In genomic region chr3:96254683-96255355, GRCm38 (mm10) we compare ENCODE assay signal across 9 mouse cellular contexts. TPM values are rescaled to one million over a fixed set of nuclear protein-coding genes. Genes with fewer than 3 reads are reported as not detected.
A peak's percentile ranks its signal among the peaks of the same experiment; 100 is the strongest.
DNase-seq lines count a peak whose midpoint lies in the region; ATAC-seq and TF ChIP-seq lines count a peak whose summit lies in the region.
"Had no signal": no experiment of that assay in that cellular context is flagged by ENCODE, and none has a peak within 500 bp of the region (broad histone marks: within the 10 kb centered on the region; RNA-seq: fewer than 3 reads in every experiment).

No protein-coding gene starts in this region.

- 56% methylated on average over 10 of the region's 10 CpGs for WGBS in kidney, postnatal 0 days
- WGBS in embryonic facial prominence, embryonic 14.5 days = 37% methylated on average over 10 of the region's 10 CpGs
- 44% methylated on average over 10 of the region's 10 CpGs for WGBS in liver, postnatal 0 days (ENCODE audit: insufficient replicate concordance)

- no peak overlapping the region for H3K4me3 ChIP-seq in kidney, postnatal 0 days (replicated peaks; ENCODE audit: low read depth, low read length)
- no peak overlapping the region for H3K4me3 ChIP-seq in embryonic facial prominence, embryonic 14.5 days (ENCODE audit: low read depth, low read length)
- no peak overlapping the region for H3K4me3 ChIP-seq in liver, postnatal 0 days (ENCODE audit: low read depth, low read length)
- H3K4me3 ChIP-seq in layer of hippocampus, adult 2 months = no peak overlapping the region

- H3K9me3 ChIP-seq in kidney, postnatal 0 days (replicated peaks; ENCODE audit: low read length) = no peaks in the 10 kb centered on the region
- H3K9me3 ChIP-seq in embryonic facial prominence, embryonic 14.5 days (ENCODE audit: control insufficient read depth, low read length) = no peaks in the 10 kb centered on the region
- no peaks in the 10 kb centered on the region for H3K9me3 ChIP-seq in liver, postnatal 0 days (ENCODE audit: low read length)

- TF ChIP-seq CTCF in kidney, postnatal 0 days (IDR thresholded peaks at IDR 0.05; ENCODE audit: low read depth) = no peak
- no peak for TF ChIP-seq CTCF in liver, postnatal 0 days (IDR thresholded peaks at IDR 0.05; ENCODE audit: low read depth)
- no peak for TF ChIP-seq CTCF in layer of hippocampus, adult 2 months (conservative IDR thresholded peaks at IDR 0.05)

- H3K4me1 ChIP-seq in kidney, postnatal 0 days (replicated peaks; ENCODE audit: insufficient read depth, low read length) = no peaks in the 10 kb centered on the region
- H3K4me1 ChIP-seq in embryonic facial prominence, embryonic 14.5 days (ENCODE audit: control insufficient read depth, insufficient read depth, low read length) = 0 out of 2 replicates have a peak, but pooled peaks cover 3% of the 10 kb centered on the region
- H3K4me1 ChIP-seq in liver, postnatal 0 days (ENCODE audit: insufficient read depth) = peaks cover 17% of the 10 kb centered on the region

- H3K36me3 ChIP-seq in kidney, postnatal 0 days (ENCODE audit: insufficient read depth, low read length) = no peaks in the 10 kb centered on the region
- no peaks in the 10 kb centered on the region for H3K36me3 ChIP-seq in embryonic facial prominence, embryonic 14.5 days (ENCODE audit: control insufficient read depth, insufficient read depth, low read length)
- H3K36me3 ChIP-seq in liver, postnatal 0 days (replicated peaks; ENCODE audit: insufficient read depth, low read length) = no peaks in the 10 kb centered on the region

- H3K4me2 ChIP-seq in kidney, postnatal 0 days (ENCODE audit: low read length) = no peak overlapping the region
- no peak overlapping the region for H3K4me2 ChIP-seq in embryonic facial prominence, embryonic 14.5 days (ENCODE audit: low read depth, low read length)
- H3K4me2 ChIP-seq in liver, postnatal 0 days (ENCODE audit: low read depth, low read length) = peak overlapping the region; percentile 36

- no peaks in the 10 kb centered on the region for H3K27me3 ChIP-seq in kidney, postnatal 0 days (ENCODE audit: insufficient read depth, low read length)
- no peaks in the 10 kb centered on the region for H3K27me3 ChIP-seq in embryonic facial prominence, embryonic 14.5 days (replicated peaks; ENCODE audit: control insufficient read depth, insufficient read depth, low read length)
- no peaks in the 10 kb centered on the region for H3K27me3 ChIP-seq in liver, postnatal 0 days (ENCODE audit: insufficient read depth, low read length)

- peak; percentile 79; the same call in 1 of the 2 replicates for TF ChIP-seq EP300 in liver, postnatal 0 days (IDR thresholded peaks at IDR 0.05; ENCODE audit: low read depth)

- ATAC-seq in kidney, postnatal 0 days (replicated peaks; ENCODE audit: low FRiP score, low read depth) = no peak
- ATAC-seq in embryonic facial prominence, embryonic 14.5 days (ENCODE audit: low read depth) = peak; percentile 70; the same call in 1 of the 2 replicates
- peak; percentile 83 for ATAC-seq in liver, postnatal 0 days

- DNase-seq in kidney, postnatal 0 days (ENCODE audit: low spot score) = peak; percentile 32
- DNase-seq in kidney, postnatal 10 days = no peak
- peak; percentile 87 for DNase-seq in ZHBTc4 (ENCODE audit: low read depth, low spot score)
- DNase-seq in embryonic facial prominence, embryonic 14.5 days (ENCODE audit: low spot score) = peak; percentile 75
- peak; percentile 47 for DNase-seq in liver, postnatal 0 days
- no peak for DNase-seq in ovary, postnatal 36 days (ENCODE audit: low spot score)
- DNase-seq in layer of hippocampus, adult 2 months (ENCODE audit: low spot score in 2 of 2) = no peak
- DNase-seq: kidney, adult 8-10 months; lung, postnatal 10 days had no signal

- H3K9ac ChIP-seq in kidney, postnatal 0 days (ENCODE audit: low read depth, low read length) = no peak overlapping the region
- no peak overlapping the region for H3K9ac ChIP-seq in embryonic facial prominence, embryonic 14.5 days (ENCODE audit: low read depth, low read length)
- peak overlapping the region; percentile 36; the same call in 1 of the 2 replicates for H3K9ac ChIP-seq in liver, postnatal 0 days (replicated peaks)

- H3K27ac ChIP-seq in kidney, postnatal 0 days = no peak overlapping the region
- no peak overlapping the region for H3K27ac ChIP-seq in embryonic facial prominence, embryonic 14.5 days (replicated peaks; ENCODE audit: low read depth, low read length)
- peak overlapping the region; percentile 69 for H3K27ac ChIP-seq in liver, postnatal 0 days (ENCODE audit: low read depth)
- no peak overlapping the region; the same call in 1 of the 2 replicates for H3K27ac ChIP-seq in layer of hippocampus, adult 2 months

RNA-seq across cellular contexts. Expression of gene Hist2h4, which starts 8.3 kb away (rescaled TPM):
- polyA plus RNA-seq in kidney, postnatal 0 days (2015; fragmentation: Nextera tagmentation; extraction: Ambion mirVana) = 9.6 and 9.9 TPM in 2 replicates
- 6.9 TPM in 2 replicates for polyA plus RNA-seq in embryonic facial prominence, embryonic 14.5 days (2014; fragmentation: Nextera tagmentation; extraction: Ambion mirVana)
- polyA plus RNA-seq in liver, postnatal 0 days (2015; fragmentation: Nextera tagmentation; extraction: Ambion mirVana) = 40.3 and 56.7 TPM in 2 replicates
- 10 to 100 TPM; 29.6 to 29.9 TPM for total RNA-seq in layer of hippocampus, adult 2 months (2021)

RNA-seq across cellular contexts. Expression of gene Hist2h3c1, which starts 8.3 kb away (rescaled TPM):
- polyA plus RNA-seq in kidney, postnatal 0 days (2015; fragmentation: Nextera tagmentation; extraction: Ambion mirVana) = 0.62 and 1.0 TPM in 2 replicates
- 0.48 TPM in 1 of 2 replicates, not detected in the other for polyA plus RNA-seq in embryonic facial prominence, embryonic 14.5 days (2014; fragmentation: Nextera tagmentation; extraction: Ambion mirVana)
- polyA plus RNA-seq in liver, postnatal 0 days (2015; fragmentation: Nextera tagmentation; extraction: Ambion mirVana) = 0.78 and 1.5 TPM in 2 replicates
- not detected for total RNA-seq in layer of hippocampus, adult 2 months (2021)

RNA-seq across cellular contexts. Expression of gene Hist2h2aa1, which starts 9.5 kb away (rescaled TPM):
- 30.9 and 33.5 TPM in 2 replicates for polyA plus RNA-seq in kidney, postnatal 0 days (2015; fragmentation: Nextera tagmentation; extraction: Ambion mirVana)
- polyA plus RNA-seq in embryonic facial prominence, embryonic 14.5 days (2014; fragmentation: Nextera tagmentation; extraction: Ambion mirVana) = 19.8 and 22.0 TPM in 2 replicates
- 107 and 123 TPM in 2 replicates for polyA plus RNA-seq in liver, postnatal 0 days (2015; fragmentation: Nextera tagmentation; extraction: Ambion mirVana)
- total RNA-seq in layer of hippocampus, adult 2 months (2021) = 10 to 100 TPM in 1 of 2 experiments, not detected in 1; 11.7 TPM

RNA-seq across cellular contexts. Expression of gene Hist2h3b, which starts 13.6 kb away (rescaled TPM):
- polyA plus RNA-seq in kidney, postnatal 0 days (2015; fragmentation: Nextera tagmentation; extraction: Ambion mirVana) = 34.6 and 36.5 TPM in 2 replicates
- 44.3 and 57.8 TPM in 2 replicates for polyA plus RNA-seq in embryonic facial prominence, embryonic 14.5 days (2014; fragmentation: Nextera tagmentation; extraction: Ambion mirVana)
- 56.1 and 84.5 TPM in 2 replicates for polyA plus RNA-seq in liver, postnatal 0 days (2015; fragmentation: Nextera tagmentation; extraction: Ambion mirVana)
- 10 to 100 TPM; 48.4 to 51.6 TPM for total RNA-seq in layer of hippocampus, adult 2 months (2021)

RNA-seq across cellular contexts. Expression of gene Hist2h2bb, which starts 14.7 kb away (rescaled TPM):
- 4.9 and 5.4 TPM in 2 replicates for polyA plus RNA-seq in kidney, postnatal 0 days (2015; fragmentation: Nextera tagmentation; extraction: Ambion mirVana)
- 8.9 and 12.7 TPM in 2 replicates for polyA plus RNA-seq in embryonic facial prominence, embryonic 14.5 days (2014; fragmentation: Nextera tagmentation; extraction: Ambion mirVana)
- polyA plus RNA-seq in liver, postnatal 0 days (2015; fragmentation: Nextera tagmentation; extraction: Ambion mirVana) = 9.4 and 11.0 TPM in 2 replicates
- 100 to 1,000 TPM; 126 to 137 TPM for total RNA-seq in layer of hippocampus, adult 2 months (2021)

Comparison
In these comparisons a context has a peak if more than half of its experiments do, and no peak if none do; other contexts are left out.
1. DNase-seq: peak in kidney, postnatal 0 days (single experiment), ZHBTc4 (single experiment), embryonic facial prominence, embryonic 14.5 days (single experiment) and liver, postnatal 0 days (single experiment); none in kidney, postnatal 10 days (single experiment), ovary, postnatal 36 days (single experiment) and layer of hippocampus, adult 2 months (0 of 2).